Mouse (Mus musculus) stomach, postnatal 0 days (tissue): Measurements from ENCODE around the gene Olfr211. TPM values are rescaled to one million over a fixed set of nuclear protein-coding genes. Genes with fewer than 3 reads are reported as not detected.

Source experiments
- ATAC-seq: fragments of 200-750 bp; cut with Nextera tagmentation; 2 replicates; pipeline ENCODE4 v1.8.0; 2017; ENCODE audit not compliant: low FRiP score, low TSS enrichment
- DNase-seq: peaks from one replicate; pipeline ENCODE4 v3.0.0-alpha.2; 2016; ENCODE audit warnings: low spot score
- H3K27ac ChIP-seq: fragments of 300-500 bp; sonication (generic); replicated peaks from 2 replicates; pipeline ENCODE4 v1.5.1; 2014; ENCODE audit warnings: mild to moderate bottlenecking, control low read depth
- H3K27me3 ChIP-seq: fragments of 300-500 bp; sonication (generic); 2 replicates; pipeline ENCODE4 v1.6.1; 2014; ENCODE audit warnings: low read length; ENCODE audit not compliant: control insufficient read depth, insufficient read depth
- H3K36me3 ChIP-seq: fragments of 300-500 bp; sonication (generic); 2 replicates; pipeline ENCODE4 v1.6.1; 2014; ENCODE audit warnings: low read length, mixed read lengths; ENCODE audit not compliant: control insufficient read depth, insufficient read depth
- H3K4me1 ChIP-seq: fragments of 300-500 bp; sonication (generic); replicated peaks from 2 replicates; pipeline ENCODE4 v1.6.1; 2014; ENCODE audit warnings: antibody characterized with exemption; ENCODE audit not compliant: control insufficient read depth, insufficient read depth
- H3K4me2 ChIP-seq: fragments of 300-500 bp; sonication (generic); replicated peaks from 2 replicates; pipeline ENCODE4 v1.6.1; 2014; ENCODE audit warnings: low read depth, mild to moderate bottlenecking, control low read depth, moderate library complexity
- H3K4me3 ChIP-seq: fragments of 300-500 bp; sonication (generic); 2 replicates; pipeline ENCODE4 v1.5.1; 2014; ENCODE audit warnings: low read depth, low read length, control low read depth
- H3K9ac ChIP-seq: fragments of 300-500 bp; sonication (generic); 2 replicates; pipeline ENCODE4 v1.6.1; 2014; ENCODE audit warnings: mild to moderate bottlenecking, low read length, control low read depth, mixed read lengths
- H3K9me3 ChIP-seq: fragments of 300-500 bp; sonication (generic); 2 replicates; pipeline ENCODE4 v1.6.1; 2016; ENCODE audit warnings: low read length; ENCODE audit not compliant: control insufficient read depth
- CTCF ChIP-seq: IDR thresholded peaks from 2 replicates; pipeline ENCODE4 v1.5.1; 2016; ENCODE audit warnings: antibody characterized with exemption, low read depth, mild to moderate bottlenecking, moderate library complexity
- EP300 ChIP-seq: optimal IDR thresholded peaks from 2 replicates; pipeline ENCODE3; 2016; ENCODE audit warnings: antibody characterized with exemption
- WGBS: fragments of 180-500 bp; shearing (Covaris S2); extraction: QIAGEN DNeasy Blood & Tissue Kit; methylation state at CpG from one replicate; pipeline ENCODE4 v1.1.7; 2014; 5-methylcytosine and 5-hydroxymethylcytosine counted together
- polyA plus RNA-seq: library from polyadenylated mRNA; unstranded; fragments of >200 nt; fragmentation: Nextera tagmentation; extraction: Ambion mirVana; gene quantifications from 2 replicates; pipeline ENCODE4 v1.2.1, GENCODE M21; 2015

Olfr211 gene
- polyA plus RNA-seq, result not detected in 2 replicates

GRCm38 (mm10) chr6:116488791-116489190 is at the start of gene Olfr211:
TSS of gene Olfr211 (plus strand) at chr6:116489091.
- no peak within 1 kb of the TSS for H3K27ac ChIP-seq
- no peak for DNase-seq
- TF ChIP-seq CTCF (no peak), EP300 (no peak)
- H3K4me2 ChIP-seq, result no peak within 1 kb of the TSS
- no peaks in the 10 kb centered on the region for H3K9me3 ChIP-seq
- WGBS, result 68% methylated on average over 4 of the region's 4 CpGs
- H3K27me3 ChIP-seq, result no peaks in the 10 kb centered on the region
- ATAC-seq, result no peak
- H3K9ac ChIP-seq, result no peak within 1 kb of the TSS
- H3K4me3 ChIP-seq, result no peak within 1 kb of the TSS
- no peaks in the 10 kb centered on the region for H3K4me1 ChIP-seq
- H3K36me3 ChIP-seq, result no peaks in the 10 kb centered on the region

- H3K36me3 ChIP-seq, result no peaks in the 10 kb centered on the region
- H3K4me2 ChIP-seq, result no peak overlapping the region
- TF ChIP-seq EP300, result no peak
- TF ChIP-seq CTCF, result no peak
- H3K9ac ChIP-seq, result no peak overlapping the region
- no peaks in the 10 kb centered on the region for H3K9me3 ChIP-seq
- no peak overlapping the region for H3K27ac ChIP-seq
- no peak overlapping the region for H3K4me3 ChIP-seq
- WGBS, result 85% methylated on average over 6 of the region's 6 CpGs
- no peaks in the 10 kb centered on the region for H3K27me3 ChIP-seq
- DNase-seq (no peak), ATAC-seq (no peak)
- no peaks in the 10 kb centered on the region for H3K4me1 ChIP-seq
These were observed 49.4 kb upstream of the Olfr211 start for GRCm38 (mm10) chr6:116439531-116439930.

- no peak for TF ChIP-seq EP300
- Histone ChIP-seq H3K27ac (no peak overlapping the region), H3K4me1 (no peaks in the 10 kb centered on the region), H3K27me3 (no peaks in the 10 kb centered on the region), H3K36me3 (no peaks in the 10 kb centered on the region), H3K9ac (no peak overlapping the region), H3K4me2 (no peak overlapping the region), H3K9me3 (no peaks in the 10 kb centered on the region), H3K4me3 (no peak overlapping the region)
- DNase-seq, result no peak
- no peak for ATAC-seq
- 68% methylated on average over 4 of the region's 4 CpGs for WGBS
These were observed 48.4 kb upstream of the Olfr211 start for GRCm38 (mm10) chr6:116440447-116440846.

- H3K4me3 ChIP-seq, result no peak overlapping the region
- H3K9me3 ChIP-seq, result no peaks in the 10 kb centered on the region
- no peak overlapping the region for H3K27ac ChIP-seq
- no peak overlapping the region for H3K9ac ChIP-seq
- WGBS, result 55% methylated on average over 4 of the region's 4 CpGs
- no peaks in the 10 kb centered on the region for H3K27me3 ChIP-seq
- no peaks in the 10 kb centered on the region for H3K36me3 ChIP-seq
- ATAC-seq (no peak), DNase-seq (no peak)
- no peak overlapping the region for H3K4me2 ChIP-seq
- no peaks in the 10 kb centered on the region for H3K4me1 ChIP-seq
- TF ChIP-seq EP300 (no peak), CTCF (no peak)
These were observed 48.0 kb upstream of the Olfr211 start for GRCm38 (mm10) chr6:116440849-116441248.

- H3K36me3 ChIP-seq, result no peaks in the 10 kb centered on the region
- H3K9me3 ChIP-seq, result no peaks in the 10 kb centered on the region
- H3K4me3 ChIP-seq, result no peak overlapping the region
- DNase-seq (no peak), ATAC-seq (no peak)
- no peak overlapping the region for H3K4me2 ChIP-seq
- no peaks in the 10 kb centered on the region for H3K4me1 ChIP-seq
- WGBS, result 68% methylated on average over 4 of the region's 4 CpGs
- no peak overlapping the region for H3K9ac ChIP-seq
- no peak for TF ChIP-seq CTCF
- no peak for TF ChIP-seq EP300
- no peak overlapping the region for H3K27ac ChIP-seq
- no peaks in the 10 kb centered on the region for H3K27me3 ChIP-seq
These were observed 33.1 kb upstream of the Olfr211 start for GRCm38 (mm10) chr6:116455781-116456180.

DNA sequence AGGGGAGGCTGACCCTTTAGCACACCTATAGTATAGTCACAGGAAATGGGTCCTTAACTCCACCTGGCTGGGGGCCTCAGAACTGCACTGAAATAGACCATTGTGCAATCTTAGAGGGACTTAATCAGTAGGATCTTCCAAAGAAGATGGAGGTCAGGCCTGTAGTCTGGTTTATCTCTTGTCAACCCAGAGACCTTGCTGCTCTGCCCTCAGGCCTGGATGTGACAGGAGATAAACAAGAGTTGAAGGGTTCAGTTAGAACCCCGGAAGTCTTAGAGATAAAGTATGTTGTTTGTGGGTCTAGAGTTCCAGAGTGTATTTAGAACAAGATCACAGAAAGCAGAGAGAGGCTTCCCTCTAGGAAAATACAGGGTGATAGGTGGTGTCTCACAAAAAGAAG is 32.4 kb upstream of the Olfr211 start:
- no peak overlapping the region for H3K27ac ChIP-seq
- H3K36me3 ChIP-seq, result no peaks in the 10 kb centered on the region
- H3K9ac ChIP-seq, result no peak overlapping the region
- no peak for ATAC-seq
- WGBS, result 28% methylated on average over 1 of the region's 1 CpGs
- no peak overlapping the region for H3K4me2 ChIP-seq
- peaks cover 2% of the 10 kb centered on the region; the same call in 1 of the 2 replicates for H3K27me3 ChIP-seq
- no peak for DNase-seq
- TF ChIP-seq CTCF, result peak; percentile 18; the same call in 1 of the 2 replicates
- TF ChIP-seq EP300, result no peak
- H3K4me3 ChIP-seq, result no peak overlapping the region
- H3K9me3 ChIP-seq, result no peaks in the 10 kb centered on the region
- no peaks in the 10 kb centered on the region for H3K4me1 ChIP-seq
